Mouse (Mus musculus): ENCODE measurements at regions not wholly inside any gene's neighbourhood (a gene's known extent, or its start where the extent isn't known, plus 50 kb on each side); places are given as distances from the start of the nearest gene placed in this dataset.

DNA sequence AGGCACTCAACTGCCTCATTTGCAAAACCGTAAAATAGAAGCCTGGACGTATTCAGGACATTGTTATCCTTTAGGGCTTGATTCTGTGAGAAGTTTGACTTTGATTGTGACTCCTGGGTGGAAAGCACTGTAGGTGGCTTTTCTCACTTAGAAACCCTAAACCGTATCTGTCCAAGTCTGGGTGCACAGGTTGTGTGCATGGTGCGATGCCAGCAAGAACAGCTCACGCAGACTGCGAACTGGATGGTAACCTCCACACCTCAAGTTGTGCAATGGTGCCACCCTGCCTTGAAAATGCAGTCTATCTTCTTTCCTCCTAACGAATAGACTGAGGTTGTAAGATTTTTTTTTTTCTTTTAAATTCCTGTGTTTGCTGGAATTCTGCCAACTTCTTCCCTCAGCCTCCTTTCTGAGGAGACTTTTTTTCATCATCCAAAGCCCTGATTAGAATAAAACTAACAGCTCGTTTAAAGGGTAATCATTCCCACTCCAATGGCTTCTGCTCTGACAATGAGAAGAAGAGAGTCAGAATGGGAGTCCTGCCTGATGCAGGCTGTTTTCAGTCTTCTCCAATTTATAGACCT, 383.8 kb upstream of the Slc30a5 start:
- no peak for DNase-seq

DNA sequence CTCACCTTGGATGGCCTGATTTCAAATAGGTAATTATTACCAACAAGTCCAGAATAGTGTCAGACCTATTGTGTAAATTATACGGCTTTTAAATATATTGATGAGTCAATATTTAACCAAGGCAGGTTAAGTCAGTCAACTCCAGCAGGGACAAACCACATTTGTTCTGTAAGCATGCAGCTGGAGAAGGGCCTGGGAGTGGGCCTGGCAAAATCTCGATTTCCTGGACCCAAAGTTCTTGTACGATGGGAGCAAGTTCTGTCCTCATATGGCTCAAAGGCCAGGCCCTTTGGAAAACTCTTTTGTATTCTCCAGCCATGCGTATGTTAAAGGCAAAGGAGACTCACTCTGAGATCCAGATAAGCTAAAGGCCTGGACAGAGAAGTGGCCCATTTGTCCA, 383.2 kb upstream of the Slc30a5 start:
- no peak for DNase-seq

DNA sequence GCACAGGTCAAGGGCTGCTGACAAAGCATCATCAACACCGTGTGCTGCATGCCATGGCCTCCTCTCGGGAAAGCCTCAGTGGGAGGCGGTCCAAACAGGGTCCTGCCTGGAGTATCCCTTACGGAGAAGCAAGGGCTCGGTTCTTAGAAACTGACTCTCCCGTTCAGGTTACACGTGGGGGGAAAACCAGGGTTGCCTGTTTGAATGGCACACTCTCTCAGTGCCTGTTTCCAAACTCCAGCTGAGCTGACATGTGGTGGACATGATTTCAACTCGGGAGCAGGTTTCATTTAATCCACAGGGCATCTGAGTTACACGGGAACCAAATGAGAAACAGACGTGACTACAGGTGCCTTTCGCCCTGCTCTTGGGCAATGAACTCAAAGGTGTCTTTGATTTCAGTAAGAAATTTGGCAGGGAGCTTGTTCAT, 382.6 kb upstream of the Slc30a5 start:
- DNase-seq = no peak

DNA sequence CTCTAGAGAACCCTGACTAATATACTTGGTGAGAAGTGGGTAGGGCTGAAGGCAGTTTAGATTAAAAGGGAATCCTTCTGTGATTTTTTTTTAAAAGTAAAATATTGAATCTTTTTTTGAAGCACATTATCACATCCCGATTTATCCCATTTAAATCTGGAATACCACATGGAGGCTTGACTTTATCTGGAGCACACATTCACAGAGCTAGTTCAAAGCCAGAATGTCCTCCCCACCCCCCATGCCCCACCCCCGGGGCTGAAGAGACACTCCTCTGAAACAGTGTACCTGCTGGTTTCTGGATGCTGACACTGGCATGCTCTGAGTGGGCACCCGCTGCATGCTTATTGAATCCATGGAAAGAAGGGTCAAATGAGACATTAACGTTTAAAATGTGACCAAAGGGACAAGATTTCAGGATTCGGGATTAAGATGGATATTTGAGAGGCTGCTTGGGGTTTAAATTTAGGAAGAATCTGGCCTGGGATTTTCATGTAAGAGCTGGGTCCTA, 382.0 kb upstream of the Slc30a5 start:
- no peak for DNase-seq

DNA sequence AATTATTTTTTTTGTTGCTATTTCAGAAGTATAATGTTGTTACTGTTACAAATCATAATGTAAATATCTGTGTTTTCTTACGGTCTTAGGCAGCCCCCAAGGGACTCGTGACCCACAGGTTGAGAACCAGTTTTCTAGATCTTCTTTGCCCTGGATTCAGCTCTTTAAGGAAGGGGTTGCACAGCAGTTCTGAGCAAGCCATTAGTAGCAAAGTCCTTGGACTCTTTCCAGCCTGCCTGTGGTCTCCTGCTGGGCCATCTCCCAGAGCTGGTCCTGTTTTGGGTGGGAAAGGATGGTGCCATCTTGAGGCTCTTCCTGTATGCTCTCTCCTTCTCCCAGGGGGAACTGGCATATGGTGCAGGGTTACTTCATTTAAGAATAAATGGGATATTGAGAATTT, 380.9 kb upstream of the Slc30a5 start:
- no peak for DNase-seq

DNA sequence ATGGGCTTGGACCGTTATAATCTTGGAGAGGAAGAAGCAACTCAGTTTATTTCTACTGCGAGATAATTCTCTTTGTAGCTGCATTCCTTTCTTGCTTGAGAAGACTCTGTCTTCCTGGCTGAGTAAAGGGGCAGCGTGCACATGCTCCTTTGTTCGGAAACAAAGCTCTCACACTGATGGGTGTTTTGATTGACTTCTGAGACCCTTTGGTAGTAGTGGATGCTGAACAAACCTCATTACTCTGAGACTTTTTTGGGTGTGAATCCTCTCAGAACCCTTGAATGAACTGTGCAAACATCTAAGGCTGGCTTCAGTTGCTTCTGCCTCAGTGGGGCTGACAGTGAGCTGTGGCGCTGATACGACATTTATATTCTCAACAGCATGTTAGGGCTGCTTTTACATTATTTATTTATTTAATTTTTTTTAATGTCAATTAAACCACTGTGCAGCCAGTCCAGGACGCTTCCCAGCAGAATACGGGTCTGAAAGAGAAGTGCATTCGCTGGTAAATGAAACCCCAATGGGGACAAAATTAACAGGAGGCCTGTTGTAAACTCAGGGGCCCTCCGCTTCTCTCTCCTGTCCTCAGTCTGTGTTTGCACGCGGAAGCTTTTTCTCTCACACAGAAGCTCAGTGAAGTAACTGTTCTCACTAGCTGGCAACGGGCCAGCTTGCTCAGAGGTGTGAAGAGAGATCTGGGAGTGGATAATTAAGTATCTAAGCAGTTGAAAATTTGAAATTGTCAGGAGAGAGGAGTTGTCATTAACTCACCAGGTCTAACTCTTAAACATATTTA, 380.1 kb upstream of the Slc30a5 start:
- no peak for DNase-seq

DNA sequence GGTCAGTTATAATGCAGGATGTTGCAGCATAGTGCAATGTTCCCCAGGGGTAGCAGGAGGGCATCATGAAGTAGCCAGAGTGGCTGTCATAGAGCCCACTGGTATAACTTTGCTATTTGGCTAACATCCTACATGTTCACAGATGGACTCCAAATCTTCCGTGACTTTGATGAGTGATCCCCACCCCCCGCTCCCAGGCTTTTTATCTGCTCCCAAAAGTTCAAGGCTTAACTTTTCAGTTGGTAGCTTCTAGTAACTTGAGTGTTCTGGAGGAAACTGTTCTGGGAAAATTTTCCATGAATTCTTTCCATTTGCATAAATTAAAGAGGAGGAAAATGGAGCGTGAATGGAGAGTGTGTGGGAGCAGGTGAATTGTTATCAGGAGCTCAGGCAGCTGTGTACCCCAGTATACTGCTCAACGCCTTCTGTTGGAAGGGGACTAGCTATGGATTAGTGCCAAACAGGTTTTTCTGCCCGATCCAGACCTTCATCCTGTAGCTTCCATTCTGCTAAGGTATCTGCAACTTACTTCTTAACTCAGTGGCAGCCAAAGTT, 379.2 kb upstream of the Slc30a5 start:
- no peak for DNase-seq

DNA sequence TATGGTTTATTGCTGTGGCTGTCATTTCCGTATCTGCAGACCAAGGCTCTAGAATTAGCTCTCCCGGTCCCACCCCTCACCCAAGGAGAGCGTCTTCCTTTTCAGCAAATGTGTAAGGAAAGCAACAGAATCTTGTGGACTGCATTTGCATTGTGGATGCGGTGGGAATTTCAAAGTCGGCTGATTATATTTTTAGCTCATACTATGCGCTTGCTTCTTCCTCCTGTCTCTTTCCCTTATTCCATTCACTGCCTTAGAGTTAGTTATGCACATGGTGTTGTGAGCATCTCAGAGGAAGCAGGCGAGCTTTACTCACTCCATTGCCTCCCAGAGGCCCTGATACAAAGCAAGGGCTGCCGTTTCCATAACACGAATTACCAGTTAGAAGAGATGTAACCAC, 375.6 kb upstream of the Slc30a5 start:
- DNase-seq = no peak

DNA sequence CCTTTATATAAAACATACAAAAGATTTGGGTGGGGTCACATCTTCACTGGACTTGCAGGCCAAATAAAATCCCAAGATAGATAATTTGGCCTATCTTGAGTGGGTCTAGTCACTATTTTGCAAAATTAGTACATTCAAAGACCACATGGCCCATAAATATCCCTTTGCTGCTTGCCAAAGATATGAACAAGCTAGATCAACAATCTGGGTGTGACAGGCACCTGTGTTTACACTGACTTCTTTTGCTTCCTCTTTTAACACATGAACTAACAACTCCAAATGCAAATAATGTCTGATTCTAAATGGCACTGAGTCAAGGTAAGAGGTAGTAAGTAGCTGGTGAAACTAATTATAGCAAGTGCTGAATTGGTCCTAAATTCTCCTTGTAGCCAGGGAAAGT, 370.2 kb upstream of the Slc30a5 start:
- no peak for DNase-seq

DNA sequence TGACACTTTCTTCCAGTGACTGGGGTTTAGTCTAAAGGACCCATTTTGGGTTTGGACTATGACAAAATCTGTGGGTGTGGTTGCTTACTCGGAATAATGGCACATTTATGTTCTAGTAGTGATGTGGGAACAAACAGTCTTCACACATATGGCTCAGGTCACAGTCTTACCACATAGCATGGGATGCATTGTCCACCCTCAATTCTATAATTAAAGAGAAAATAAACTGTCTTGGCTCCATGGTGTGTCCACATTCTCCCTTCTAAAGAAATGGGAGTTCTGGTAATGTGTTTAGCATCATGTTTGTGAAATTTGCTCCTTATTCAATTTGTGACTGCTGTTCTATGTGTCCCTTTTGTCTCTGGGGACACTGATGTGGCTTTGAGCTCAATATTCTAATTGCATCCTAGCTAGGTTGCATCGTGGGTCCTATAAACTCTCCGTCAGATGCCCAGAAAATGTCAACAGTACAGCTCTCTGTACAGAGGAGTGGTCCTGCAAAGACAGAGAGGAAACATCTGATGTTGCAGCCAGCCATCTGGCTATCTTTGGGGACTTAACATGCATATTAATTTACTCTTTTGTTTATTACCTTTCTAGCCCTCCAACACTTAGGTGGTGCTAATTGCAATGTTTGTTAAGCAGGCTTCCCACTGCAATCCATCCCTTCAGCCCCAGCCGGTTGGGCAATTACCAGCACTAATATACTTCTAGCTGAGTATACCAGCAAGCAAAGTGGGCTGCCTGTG, 369.5 kb upstream of the Slc30a5 start:
- DNase-seq = no peak

DNA sequence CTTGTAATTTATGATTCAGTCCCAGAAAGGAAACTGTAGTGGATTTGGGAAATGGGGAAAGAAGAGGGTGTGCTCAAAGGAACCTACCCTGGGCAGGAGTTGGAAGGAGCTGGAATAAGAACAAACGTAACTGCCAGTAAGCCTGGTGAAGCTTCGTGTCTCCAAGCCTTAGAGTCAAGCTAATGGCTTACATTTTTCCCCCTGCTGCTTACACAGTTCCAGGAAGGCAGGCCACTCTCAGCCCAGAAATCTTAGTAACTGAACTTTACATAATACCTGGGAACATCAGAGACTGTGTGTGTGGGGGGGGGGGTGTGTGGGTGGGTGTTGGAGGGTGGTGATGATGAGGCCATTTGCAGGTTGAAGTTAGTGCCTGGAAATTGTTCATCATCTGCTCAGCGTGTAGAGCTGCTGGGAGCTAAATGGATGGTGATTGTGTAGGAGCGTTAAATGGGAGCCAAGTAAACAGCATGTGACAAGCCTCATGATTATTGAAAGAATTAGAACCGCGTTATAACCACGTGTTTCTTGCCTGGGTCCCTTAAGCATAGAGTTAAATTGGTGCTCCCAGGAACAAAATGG, 357.1 kb upstream of the Slc30a5 start:
- no peak for DNase-seq

DNA sequence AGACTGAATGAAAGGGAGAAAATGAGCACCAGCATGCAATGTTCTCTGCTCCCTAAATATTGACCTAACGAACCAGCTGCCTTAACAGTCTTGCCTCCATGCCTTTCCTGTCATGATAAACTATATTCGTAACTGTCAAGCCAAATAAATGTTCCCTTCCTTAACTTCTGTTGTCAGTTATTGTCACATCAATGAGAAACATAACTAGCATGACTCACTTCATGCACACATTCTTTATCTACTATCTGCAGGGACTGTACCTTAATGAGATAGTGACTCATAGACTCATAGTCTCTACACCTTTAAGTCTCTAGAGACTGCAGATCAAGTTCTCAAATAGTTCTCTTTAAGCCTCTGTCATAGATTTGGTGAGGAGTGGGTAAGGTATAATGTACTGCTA, 349.2 kb upstream of the Slc30a5 start:
- DNase-seq = no peak

DNA sequence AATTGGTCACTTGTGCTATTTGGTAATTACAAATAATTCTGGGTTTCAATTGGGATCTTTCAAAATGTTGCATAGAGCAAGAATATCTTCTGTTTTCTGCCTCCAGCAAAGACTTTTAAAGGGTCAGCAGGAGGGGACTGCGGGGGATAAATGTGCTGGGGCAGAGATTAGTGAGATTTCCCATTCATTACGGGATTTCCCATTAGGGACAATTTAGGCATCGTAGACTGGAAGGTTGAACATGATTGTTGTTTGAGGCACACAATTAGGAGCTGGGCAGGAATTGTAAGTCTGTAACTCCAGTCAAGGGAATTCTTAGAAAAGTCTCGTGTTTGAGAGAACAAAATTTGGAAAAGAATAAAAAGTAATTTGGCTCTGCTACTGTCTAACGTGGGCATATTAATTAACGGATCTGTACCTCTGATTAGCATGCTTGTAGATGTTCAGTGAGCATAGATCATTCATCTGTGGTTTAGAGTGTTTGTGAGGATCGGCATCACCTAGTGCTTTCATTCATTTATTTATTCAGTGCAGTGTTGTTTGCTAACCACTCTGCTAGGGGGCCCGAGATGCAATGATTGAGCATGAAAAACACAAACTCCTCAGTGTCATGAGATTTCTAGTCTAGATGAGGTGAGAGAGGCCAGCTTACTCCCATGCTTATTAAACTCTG, 341.9 kb upstream of the Slc30a5 start:
- DNase-seq = no peak

DNA sequence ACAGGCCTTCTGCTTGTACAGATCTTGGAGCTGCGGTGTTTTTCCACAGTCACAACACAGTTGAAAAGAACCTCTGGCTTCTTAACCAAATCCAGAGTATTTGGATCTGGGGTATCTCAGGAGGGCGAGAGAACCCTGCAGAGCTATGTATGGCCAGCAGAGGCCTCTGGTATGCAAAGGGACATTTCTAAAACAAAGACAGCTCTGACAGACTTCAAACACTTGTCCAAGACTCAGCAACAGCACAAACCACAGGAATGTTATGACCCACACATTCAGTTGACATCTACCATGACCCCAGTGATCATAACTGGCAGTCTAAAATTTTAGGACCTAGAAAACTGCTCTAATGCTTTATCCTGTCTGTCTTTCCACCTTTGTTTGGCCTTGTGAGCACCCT, 328.5 kb upstream of the Slc30a5 start:
- DNase-seq = no peak

DNA sequence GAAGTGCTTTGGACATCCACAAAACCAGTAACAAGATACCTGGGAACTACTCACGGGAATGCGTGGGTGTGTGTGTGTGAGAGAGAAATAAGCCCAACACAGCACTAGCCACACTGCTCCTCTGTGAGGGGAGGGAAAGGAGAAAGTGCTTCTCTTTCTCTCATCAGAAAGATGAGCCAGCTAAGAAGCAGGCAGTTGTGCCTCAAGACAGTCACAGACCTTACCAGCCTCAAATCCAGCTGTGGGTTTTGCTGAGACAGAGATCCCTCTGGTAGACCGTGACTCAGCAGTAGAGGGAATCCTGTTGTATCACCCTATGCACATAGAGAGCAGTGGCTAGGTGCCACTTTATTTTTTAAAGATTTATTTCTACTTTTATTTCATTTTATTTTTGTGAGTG, 326.7 kb upstream of the Slc30a5 start:
- no peak for DNase-seq

DNA sequence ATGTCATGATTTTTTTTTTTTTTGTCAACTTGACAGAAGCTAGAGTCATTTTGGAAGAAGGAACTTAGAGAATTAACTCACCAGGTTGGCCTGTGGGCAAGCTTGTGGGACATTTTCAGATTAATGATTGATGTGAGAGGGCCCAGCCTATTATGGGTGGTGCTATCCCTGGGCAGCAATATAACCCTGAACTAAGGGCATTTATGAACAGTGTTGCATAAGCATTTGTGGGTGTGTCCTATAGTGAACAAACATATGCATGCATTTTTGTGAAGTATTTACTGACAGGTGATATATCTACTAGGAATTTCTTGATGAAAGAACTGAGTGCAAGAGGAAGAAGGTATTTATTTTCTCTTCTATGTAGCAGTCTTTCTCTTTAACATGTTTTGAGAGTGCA, 320.5 kb upstream of the Slc30a5 start:
- DNase-seq = no peak

DNA sequence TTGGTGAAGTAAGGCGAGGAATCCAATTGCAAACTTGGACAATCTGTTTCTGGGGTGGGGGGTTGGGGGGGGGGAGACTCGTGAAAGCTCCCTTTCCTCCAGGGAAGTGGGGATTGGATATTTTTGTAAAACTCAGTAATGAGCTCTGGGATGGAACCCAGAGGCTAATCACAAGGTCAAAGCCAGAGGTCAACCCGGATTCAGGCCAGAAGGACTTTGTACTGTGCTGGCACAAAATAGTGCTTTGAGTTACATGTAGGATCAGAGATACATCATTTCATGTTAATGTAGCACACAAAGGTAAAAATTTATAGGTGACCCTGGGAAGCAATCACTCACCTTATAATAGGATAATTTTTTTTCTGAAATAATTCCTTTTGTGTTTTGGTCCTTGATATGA, 309.5 kb upstream of the Slc30a5 start:
- DNase-seq = no peak

DNA sequence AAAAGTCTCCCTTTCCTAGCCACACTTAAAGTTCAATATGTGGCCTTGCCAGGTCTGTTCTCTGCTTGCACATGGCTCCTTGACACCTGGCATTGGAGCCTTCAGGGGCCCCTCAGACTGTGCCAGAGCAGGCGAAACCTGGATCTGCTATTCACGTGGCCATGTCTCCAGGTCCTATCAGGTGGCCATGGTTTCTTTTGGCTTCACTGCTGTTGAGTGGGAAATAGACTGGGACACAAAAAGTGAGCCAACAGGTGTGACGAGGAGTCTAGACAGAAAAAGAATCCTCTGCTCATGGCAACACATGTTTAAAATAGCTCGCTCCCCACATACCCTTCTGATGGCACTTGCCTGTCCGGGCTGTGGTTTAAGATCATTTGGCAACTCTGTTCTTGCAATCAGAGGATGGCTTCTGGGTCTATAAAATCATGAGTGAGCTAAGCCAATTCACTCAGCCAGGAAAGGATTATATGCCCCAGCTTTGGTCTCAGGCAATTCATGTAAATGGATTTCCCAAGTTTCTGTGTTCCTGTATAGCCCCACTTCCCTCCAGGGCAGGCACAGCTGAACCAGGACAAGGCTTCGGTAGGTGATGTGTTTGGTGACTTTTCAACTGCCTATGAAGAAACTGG, 309.0 kb upstream of the Slc30a5 start:
- DNase-seq = peak; percentile 36

DNA sequence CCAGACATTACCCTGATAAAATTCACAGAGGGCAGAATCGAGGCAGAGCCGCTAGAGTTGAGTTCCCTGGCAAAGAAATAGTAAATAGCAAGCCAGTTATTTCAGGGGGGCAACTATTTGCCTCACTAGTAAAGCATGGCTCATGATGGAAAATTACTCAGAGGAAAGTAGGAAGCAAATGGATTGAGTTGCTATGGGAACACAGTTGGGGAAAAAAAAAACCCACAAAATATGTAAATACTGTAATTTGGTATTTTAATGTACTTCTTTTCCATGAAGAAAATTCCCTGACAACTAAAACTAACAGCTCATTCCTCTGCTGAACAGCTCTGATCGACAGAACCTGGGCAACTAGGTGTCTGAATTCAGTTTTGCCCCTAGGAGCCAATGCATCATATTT, 296.2 kb upstream of the Slc30a5 start:
- no peak for DNase-seq

DNA sequence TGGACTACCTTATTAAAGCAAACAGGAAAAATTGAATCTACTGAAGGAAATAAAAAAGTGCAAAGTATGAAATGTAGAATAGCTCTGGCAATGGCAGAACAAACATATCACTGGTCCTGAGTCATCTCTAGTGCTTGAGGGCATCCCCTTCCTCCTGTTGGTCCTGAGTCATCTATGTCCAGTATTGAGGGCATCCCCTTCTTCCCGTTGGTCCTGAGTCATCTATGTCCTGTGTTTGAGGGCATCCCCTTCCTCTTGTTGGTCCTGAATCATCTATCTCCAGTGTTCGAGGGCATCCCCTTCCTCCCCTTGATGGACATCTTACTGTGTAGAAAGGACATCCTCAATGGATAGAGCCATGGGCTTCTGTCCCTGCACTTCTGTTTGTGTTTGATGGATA, 294.6 kb upstream of the Slc30a5 start:
- no peak for DNase-seq

DNA sequence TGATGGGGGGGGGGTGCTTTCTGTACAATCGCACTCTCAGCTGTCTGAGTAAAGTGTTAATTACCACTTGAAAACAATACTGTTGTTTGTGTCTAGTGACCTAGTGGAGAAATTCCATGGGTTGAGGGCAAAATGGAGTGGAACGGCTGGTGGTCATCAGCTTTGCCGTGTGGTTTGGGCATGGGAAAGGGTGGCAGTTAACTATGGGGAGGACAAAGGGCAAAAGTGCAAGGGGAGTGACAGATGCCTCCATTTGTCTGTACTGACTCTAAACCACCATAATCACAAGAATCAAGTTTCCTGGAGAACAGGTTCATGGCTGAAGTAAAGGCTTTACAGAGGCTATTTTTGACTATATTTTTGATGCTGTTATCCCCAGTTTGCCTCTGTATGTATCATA, 294.0 kb upstream of the Slc30a5 start:
- no peak for DNase-seq

DNA sequence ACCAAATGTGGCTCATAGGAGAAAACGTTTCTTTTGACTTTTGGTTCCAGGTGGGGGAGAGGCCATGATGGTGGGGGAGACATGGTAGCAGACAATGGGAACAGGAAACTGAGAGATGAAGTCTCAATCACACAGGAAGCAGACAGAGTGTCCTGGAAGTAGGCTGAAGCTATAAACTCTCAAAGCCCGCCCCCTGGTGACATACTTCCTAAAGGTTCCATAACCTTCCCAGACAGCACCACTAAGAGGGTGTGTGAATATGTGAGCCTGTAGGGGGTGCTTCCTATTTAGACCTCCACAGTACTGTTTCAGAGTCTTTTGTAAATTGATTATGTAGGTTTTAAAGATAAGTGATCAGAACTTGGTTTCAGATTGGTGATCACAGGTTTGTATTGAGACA, 284.1 kb upstream of the Slc30a5 start:
- no peak for DNase-seq

All from gastrocnemius, postnatal 25 days (tissue).